Mouse (Mus musculus): ENCODE measurements around the gene Hebp1. TPM values are rescaled to one million over a fixed set of nuclear protein-coding genes. Genes with fewer than 3 reads are reported as not detected.

The Hebp1 gene
- total RNA-seq, 4 experiments from 2014 or later: 56.9 to 61.7 (median 58.6) TPM

DNA sequence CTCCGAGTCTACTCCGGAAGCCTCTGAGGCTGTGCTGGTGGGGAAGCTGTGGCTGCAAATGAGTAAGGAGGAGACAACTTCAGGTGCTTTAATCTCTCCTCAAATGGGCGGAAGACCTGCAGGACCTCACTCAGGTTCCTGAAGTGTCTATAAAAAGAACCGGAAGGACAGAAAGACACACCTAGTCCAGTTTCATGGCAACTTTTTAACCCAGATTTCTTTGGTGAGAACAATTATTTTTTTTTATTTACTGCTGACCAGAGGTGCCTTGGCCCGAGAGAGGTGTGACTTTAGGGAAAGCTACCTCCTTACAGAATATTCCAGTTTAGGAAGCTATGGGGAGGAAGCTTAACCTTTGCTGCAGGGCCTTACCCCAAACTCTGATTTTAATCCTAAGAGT is 79.6 kb downstream of the Hebp1 start, which contains the start of gene Gprc5d:
Gprc5d (minus strand) TSS at position 101 of the 400 bp plus-strand sequence.
- no peak for DNase-seq (ENCODE audit: low spot score)

- DNase-seq (ENCODE audit: low spot score): no peak
These were observed 81.3 kb downstream of the Hebp1 start for GRCm38 (mm10) chr6:135116479-135116878.

DNA sequence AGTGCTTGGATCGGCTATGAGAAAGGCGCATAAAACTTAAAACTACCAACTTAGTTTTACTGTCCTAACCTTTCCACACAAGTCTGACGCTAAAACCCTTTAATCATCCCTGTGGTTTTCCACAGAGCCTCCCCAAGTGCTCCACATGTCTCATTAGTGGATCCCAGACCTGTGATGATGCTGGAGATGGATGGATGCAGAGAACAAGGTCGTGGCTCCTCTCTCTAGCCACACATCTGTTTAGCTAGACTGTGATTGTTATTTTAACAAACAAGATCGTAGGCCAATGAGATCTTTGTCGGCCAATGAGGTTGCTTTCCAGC is 84.7 kb downstream of the Hebp1 start:
- DNase-seq (ENCODE audit: low spot score): no peak

GRCm38 (mm10) chr6:135112411-135113113 is 85.3 kb downstream of the Hebp1 start:
- DNase-seq (ENCODE audit: low spot score): no peak

DNA sequence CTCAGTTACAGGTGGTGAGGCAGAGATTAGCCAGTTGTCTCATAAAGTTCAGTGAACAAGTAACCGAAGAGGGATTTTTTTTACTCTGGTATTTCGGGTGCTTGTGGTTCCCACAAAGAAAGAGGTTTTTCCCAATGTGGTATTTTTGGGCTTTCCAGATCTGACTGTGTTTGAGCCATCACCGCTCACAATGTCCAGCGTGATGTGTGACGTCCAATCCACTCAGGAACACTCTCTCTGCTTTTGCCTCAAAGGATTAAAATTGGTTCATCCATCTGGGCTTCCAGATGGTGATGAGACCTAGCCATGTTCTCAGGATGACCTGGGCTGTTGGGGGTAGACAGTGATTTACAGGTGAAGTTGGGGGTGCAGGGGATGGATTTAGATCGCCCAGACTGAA is 90.8 kb downstream of the Hebp1 start:
- no peak for DNase-seq (ENCODE audit: low spot score)

DNA sequence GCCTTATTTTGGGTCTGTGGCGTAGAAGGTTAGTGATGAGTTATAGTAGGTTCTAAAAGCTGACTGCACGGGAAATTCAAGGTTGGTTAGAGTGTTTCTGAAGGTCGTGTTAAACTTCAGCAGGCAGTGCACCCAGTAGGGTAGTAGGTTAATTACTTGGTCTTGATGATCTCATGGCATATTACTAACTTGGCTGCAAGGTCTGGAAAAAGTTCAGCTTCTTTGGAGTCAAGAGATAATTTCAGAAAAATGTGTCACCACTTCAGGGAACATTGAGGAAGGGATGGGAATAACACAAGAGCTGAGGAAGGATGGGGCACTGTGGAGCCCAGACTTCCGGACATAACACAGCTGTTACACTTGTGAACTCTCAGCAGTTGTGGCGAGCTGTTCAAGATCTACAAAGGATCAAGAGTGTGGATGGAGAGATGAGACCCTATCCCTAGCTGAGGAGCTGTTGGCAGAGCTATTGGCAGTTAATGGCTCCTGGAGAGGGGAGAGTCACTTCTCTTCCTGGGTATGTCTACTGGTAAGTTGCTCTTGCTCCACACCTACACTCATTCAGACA is 95.0 kb downstream of the Hebp1 start:
- peak; percentile 16 for DNase-seq (ENCODE audit: low spot score)

- no peak for DNase-seq (ENCODE audit: low spot score)
These were observed 96.9 kb downstream of the Hebp1 start for GRCm38 (mm10) chr6:135100787-135101472.

DNA sequence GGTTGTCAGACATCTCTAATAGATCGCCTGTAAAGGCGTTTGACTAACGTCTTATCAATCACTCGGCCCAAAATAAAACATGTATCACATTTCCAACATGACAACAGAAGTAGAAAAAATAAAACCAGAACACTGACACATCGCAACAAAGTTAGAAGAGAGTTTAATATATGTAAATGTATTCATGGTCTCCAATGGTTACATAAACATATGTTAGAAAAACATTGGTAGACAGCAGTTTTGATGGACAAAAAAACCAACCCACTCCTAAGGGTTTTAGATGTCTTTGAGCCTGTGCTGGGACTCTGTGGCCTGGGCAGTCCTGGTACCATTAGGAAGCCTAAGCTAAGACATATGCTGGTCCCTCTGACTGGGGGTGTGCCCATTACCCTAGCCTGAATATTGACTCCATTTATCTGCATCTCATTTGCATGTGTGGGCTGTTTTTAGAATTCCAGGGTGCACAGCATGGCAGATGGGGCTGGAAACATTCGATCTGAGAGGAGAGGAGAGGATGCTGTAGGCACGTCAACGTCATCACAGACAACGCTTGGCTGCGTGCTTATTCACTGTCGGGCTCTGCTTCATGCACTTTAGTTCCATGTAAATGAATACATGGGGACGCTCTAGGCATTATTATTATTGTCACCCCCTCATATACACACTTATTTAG is 104.9 kb downstream of the Hebp1 start:
- DNase-seq (ENCODE audit: low spot score): no peak

- no peak for DNase-seq (ENCODE audit: low spot score)
These were observed 107.2 kb downstream of the Hebp1 start for GRCm38 (mm10) chr6:135090661-135091060.

GRCm38 (mm10) chr6:135089786-135090185 is 108.0 kb downstream of the Hebp1 start:
- DNase-seq (ENCODE audit: low spot score): no peak

- DNase-seq (ENCODE audit: low spot score): peak; percentile 74
These were observed 109.9 kb downstream of the Hebp1 start for GRCm38 (mm10) chr6:135087721-135088451.

Other genes starting within 250 kb of the Hebp1 start
- gene Apold1, start 216.3 kb downstream of the Hebp1 start, total RNA-seq (2022): 1 to 10 TPM; 4.8 to 7.5 (median 5.6) TPM
- gene Ddx47, start 186.4 kb downstream of the Hebp1 start, total RNA-seq (2022): 10 to 100 TPM; 36.3 to 39.7 (median 38.0) TPM
- gene Gprc5a, start 132.4 kb downstream of the Hebp1 start, total RNA-seq (2022): 1 to 10 TPM in 2 of 4 experiments, under 1 TPM in 2; 0.75 to 1.9 (median 0.93) TPM
- not detected for gene Gprc5d, start 79.7 kb downstream of the Hebp1 start, total RNA-seq (2022)
- gene Fam234b, start within 50 bp of the Hebp1 start, total RNA-seq (2022): 10 to 100 TPM in 2 of 4 experiments, 1 to 10 TPM in 2; 7.1 to 11.9 (median 10.3) TPM
- under 1 TPM; 0.31 to 0.47 (median 0.42) TPM for gene Gsg1, start 56.3 kb upstream of the Hebp1 start, total RNA-seq (2022)
- gene Pbp2, start 112.4 kb upstream of the Hebp1 start, total RNA-seq (2022): not detected
- 10 to 100 TPM; 24.4 to 52.4 (median 41.1) TPM for gene Emp1, start 164.5 kb upstream of the Hebp1 start, total RNA-seq (2022)

Data from heart, adult 8-10 months (tissue).